Mouse (Mus musculus) neutrophil, adult 65 days (primary cell): ENCODE data around the gene Ccdc88b. TPM values are rescaled to one million over a fixed set of nuclear protein-coding genes. Genes with fewer than 3 reads are reported as not detected.

Experiments used
- total RNA-seq: library from RNA; stranded (reverse); gene quantifications from 2 replicates; pipeline ENCODE4 v1.2.4, GENCODE M21; 2023

The Ccdc88b gene
- 135 and 214 TPM in 2 replicates for total RNA-seq

GRCm38 (mm10) chr19:6858031-6858430 is at the start of gene Ccdc88b:
TSS of gene Ccdc88b (minus strand) at chr19:6858211.

GRCm38 (mm10) chr19:6840475-6841291 is 17.3 kb downstream of the Ccdc88b start, which contains the start of gene Rps6ka4:
TSS of gene Rps6ka4 (minus strand) at chr19:6840636.

Other genes starting within 250 kb of the Ccdc88b start
- 40.7 and 52.9 TPM in 2 replicates for gene Rps6ka4, start 17.6 kb downstream of the Ccdc88b start, total RNA-seq
- 103 and 107 TPM in 2 replicates for gene Trmt112, start 51.5 kb upstream of the Ccdc88b start, total RNA-seq
- gene Prdx5, start 51.9 kb upstream of the Ccdc88b start, total RNA-seq, result 1,349 and 1,444 TPM in 2 replicates
- 46.3 and 64.8 TPM in 2 replicates for gene Esrra, start 63.6 kb upstream of the Ccdc88b start, total RNA-seq
- gene Catsperz, start 67.2 kb upstream of the Ccdc88b start, total RNA-seq, result not detected in 2 replicates
- gene Kcnk4, start 76.3 kb upstream of the Ccdc88b start, total RNA-seq, result not detected in 2 replicates
- gene Bad, start 83.7 kb upstream of the Ccdc88b start, total RNA-seq, result 15.1 and 19.9 TPM in 2 replicates
- 24.4 and 33.5 TPM in 2 replicates for gene Gpr137, start 84.3 kb upstream of the Ccdc88b start, total RNA-seq
- gene Ppp1r14b, start 116.8 kb upstream of the Ccdc88b start, total RNA-seq, result 27.3 and 37.8 TPM in 2 replicates
- 16.4 and 20.8 TPM in 2 replicates for gene Plcb3, start 118.3 kb upstream of the Ccdc88b start, total RNA-seq
- gene Fkbp2, start 122.3 kb upstream of the Ccdc88b start, total RNA-seq, result 24.5 and 26.5 TPM in 2 replicates
- 4.9 and 5.2 TPM in 2 replicates for gene Vegfb, start 129.4 kb upstream of the Ccdc88b start, total RNA-seq
- 21.1 and 22.3 TPM in 2 replicates for gene Dnajc4, start 134.4 kb upstream of the Ccdc88b start, total RNA-seq
- 12.6 and 14.2 TPM in 2 replicates for gene Nudt22, start 137.9 kb upstream of the Ccdc88b start, total RNA-seq
- gene Trpt1, start 137.9 kb upstream of the Ccdc88b start, total RNA-seq, result 1.1 and 2.2 TPM in 2 replicates
- 210 and 229 TPM in 2 replicates for gene Fermt3, start 161.3 kb upstream of the Ccdc88b start, total RNA-seq
- gene Stip1, start 181.8 kb upstream of the Ccdc88b start, total RNA-seq, result 32.9 and 38.8 TPM in 2 replicates
- gene Macrod1, start 198.6 kb upstream of the Ccdc88b start, total RNA-seq, result 1.2 and 2.3 TPM in 2 replicates
- not detected in 2 replicates for gene Flrt1, start 247.5 kb upstream of the Ccdc88b start, total RNA-seq